11 mouse cellular contexts compared by ENCODE assay signal in the genomic region with DNA sequence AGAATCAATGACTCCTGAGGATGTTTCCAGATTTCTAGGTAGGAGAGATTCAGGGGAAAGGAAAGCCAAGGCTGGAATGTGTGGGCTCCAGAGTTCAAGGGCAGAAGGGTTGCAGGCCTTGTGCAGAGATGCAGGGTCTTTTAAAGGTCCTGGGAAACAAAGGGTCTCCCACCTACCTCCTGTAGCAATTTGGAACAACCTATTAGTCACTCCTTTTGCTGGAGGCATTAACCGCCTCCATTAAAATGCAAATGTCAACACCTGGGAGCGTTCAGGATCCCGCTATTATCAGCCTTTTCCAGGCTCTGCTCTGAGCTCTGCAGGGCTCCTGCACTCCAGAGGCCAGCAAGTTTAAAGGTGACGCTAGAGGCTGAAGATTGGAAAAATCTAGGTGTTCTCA.
"Had no signal": no experiment of that assay in that cellular context is flagged by ENCODE, and none has a peak within 500 bp of the region (broad histone marks: within the 10 kb centered on the region; RNA-seq: fewer than 3 reads in every experiment).

No protein-coding gene starts in this region.

- DNase-seq: gastrocnemius, postnatal 14 days; gastrocnemius, postnatal 36 days; heart, adult 18-20 months; heart, postnatal 10 days; heart, postnatal 4 days; kidney, adult 18-20 months; kidney, adult 8-10 months; kidney, postnatal 10 days; kidney, postnatal 25 days; kidney, postnatal 4 days; left cerebral cortex, postnatal 4 days had no signal
